Mouse (Mus musculus): ENCODE results near the gene Gm43552.
A peak's percentile ranks its signal among the peaks of the same experiment; 100 is the strongest.
"Not testable (repeated sequence)": the region's sequence is repeated elsewhere in the genome, so short reads cannot be mapped to it uniquely, and the experiment has no call there.

Gm43552 gene

DNA sequence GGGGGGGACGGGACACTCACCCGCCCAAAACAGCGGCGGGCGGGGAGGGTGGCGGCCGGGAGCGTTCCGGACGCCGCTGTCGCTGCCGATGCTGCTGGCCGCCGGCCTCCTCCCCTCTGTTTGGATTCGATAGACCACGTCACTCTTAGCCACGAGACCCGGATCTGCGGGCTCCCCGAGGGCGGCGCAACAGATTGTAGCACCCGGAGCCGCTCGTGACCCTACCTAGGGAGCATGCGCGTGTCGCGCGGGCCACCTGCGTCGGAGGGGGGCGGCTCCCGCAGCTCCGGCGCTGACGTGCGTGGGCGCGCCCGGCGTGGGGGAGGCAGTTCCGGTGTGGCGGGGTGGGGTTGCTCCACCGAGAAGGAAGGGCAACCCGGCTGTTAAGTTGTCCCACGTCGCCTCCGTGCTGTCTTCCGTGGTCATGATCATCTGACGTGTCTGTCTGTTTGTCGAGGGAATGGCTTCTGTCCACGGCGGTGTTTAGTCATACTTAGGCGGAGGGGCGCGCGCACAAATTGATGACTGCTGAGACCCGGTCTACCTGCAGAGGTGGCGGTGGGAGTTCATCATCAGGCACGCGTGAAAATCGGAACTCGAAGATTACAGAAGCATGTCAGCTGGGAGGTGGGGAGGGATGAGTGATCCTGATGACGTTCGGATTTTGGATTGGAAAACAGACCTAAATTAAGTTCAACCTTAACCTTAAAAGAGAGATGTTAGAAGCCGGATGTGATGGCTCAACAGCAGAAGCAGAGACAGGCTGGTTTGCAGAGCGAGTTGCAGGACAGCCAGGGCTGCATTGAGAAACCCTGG lies at the start of gene Gm43552:
Gene Gm43552, minus strand, starts transcription at position 118 of the 816 bp plus-strand sequence.
- DNase-seq (ENCODE audit: low spot score in 2 of 2) = peak; percentile 89 to 92

DNA sequence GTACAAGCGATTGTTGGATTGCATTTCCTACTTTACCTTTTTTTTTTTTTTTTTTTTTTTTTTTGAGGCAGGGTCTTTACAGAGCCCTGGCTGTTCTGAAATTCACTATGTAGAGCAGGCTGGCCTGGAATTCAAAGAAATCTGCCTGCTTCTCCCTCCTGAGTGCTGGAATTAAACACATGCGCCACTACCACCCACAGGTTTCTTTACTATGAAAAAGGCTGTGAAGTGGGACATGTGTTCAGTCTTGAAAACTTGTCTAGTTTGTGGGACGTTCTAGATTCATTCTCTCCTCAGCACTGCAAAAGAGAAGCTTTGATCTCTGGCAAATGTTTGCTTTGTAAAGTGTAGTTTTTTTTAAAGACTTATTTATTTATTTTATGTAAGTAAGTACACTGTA lies 49.3 kb upstream of the Gm43552 start:
- DNase-seq (ENCODE audit: low spot score in 2 of 2) = no peak

- DNase-seq (ENCODE audit: low spot score in 2 of 2) = no peak
These were observed 47.2 kb upstream of the Gm43552 start for GRCm38 (mm10) chr5:65539786-65540185.

GRCm38 (mm10) chr5:65538829-65539228 lies 46.2 kb upstream of the Gm43552 start:
- DNase-seq (ENCODE audit: low spot score in 2 of 2) = no peak

DNA sequence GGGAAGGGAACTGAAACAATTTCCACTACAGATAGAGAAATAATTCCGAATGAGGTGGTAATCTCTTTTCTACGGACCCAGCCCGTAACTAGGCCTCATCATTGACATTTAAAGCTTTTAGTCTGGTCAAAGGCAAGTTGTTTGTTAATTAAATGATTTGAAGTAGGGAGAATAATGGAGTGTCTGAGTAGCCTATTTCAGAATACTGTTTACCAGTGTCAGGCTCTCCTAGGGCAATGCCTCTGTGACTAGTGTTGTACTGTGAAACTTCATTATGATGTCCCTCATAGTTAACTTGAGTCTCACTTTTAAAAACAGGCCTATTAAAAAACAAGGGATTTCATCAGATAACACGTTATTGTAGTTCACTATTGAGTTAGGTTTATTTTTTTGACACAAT lies 45.5 kb upstream of the Gm43552 start:
- DNase-seq (ENCODE audit: low spot score in 2 of 2) = no peak

DNA sequence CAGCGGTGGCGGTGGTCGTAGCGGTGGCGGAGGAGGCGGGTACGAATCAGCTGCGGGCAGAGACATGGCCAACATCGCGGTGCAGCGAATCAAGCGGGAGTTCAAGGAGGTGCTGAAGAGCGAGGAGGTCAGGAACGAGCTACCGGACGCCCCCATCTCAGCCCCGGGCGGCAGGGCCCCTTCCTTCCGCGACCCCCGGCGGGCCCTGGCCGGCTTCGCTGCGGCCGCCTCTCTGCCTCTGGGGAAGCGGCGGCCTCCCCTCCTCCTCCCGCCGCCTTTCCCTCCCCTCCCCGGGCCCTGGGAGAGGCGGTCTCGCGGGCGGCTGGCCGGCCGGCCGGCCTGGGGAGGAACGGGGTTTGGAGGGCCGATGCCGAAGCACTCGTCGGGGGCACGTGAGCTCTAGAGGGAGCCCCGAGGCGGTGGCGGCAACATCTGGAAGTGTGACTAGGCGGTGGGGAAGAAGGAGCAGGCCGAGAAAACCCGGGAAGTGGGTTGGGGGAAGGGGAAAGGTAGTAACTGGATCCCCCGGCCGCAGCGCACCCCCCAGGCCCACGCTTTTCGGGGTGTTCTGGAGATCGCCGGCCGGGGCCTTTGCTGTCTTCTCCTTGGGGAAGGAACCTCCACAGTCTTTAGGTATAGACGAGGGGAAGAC lies 44.9 kb upstream of the Gm43552 start:
- DNase-seq (ENCODE audit: low spot score in 2 of 2) = peak in 1 of 2 experiments; percentile 4

DNA sequence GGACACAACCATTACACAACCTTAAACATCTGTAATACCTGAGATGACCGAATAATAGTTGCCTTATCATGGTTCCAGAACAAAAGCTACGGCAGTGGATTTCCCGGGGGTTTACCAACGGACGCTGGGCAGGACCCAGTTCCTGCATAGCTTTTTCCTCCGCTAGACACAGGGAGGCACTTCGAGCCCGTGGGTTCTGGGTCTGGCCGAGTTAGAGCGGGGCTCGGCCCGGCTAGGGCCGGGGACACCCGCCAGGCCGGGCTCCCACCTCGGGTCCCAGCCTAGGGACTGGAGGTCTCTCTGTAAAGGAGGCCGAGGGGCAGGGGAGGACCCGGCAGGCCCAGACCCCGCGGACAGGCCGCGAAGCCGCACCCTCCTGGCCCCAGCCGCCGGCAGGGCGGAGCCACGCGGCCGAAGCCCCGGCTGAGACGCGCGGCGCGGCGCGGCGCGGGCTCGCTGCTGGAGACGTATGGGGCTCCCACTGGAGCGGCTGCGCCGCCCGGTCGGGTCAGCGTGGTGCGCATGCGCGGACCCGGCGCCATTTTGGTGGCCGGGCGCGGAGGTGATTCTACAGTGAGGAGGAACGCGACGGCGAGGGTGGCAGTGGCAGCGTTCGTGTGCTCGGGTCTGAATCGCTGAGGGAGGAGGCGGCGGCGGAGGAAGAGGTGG lies 44.3 kb upstream of the Gm43552 start, which contains the start of the genes Smim14 and Ube2k:
Gene Smim14, minus strand, starts transcription at position 434 of the 669 bp plus-strand sequence.
Gene Ube2k, plus strand, starts transcription at position 483 of the 669 bp plus-strand sequence.
- DNase-seq (ENCODE audit: low spot score in 2 of 2) = peak; percentile 86 to 90

- not testable (repeated sequence) for DNase-seq (ENCODE audit: low spot score in 2 of 2)
These were observed 43.4 kb upstream of the Gm43552 start for GRCm38 (mm10) chr5:65536068-65536465.

DNA sequence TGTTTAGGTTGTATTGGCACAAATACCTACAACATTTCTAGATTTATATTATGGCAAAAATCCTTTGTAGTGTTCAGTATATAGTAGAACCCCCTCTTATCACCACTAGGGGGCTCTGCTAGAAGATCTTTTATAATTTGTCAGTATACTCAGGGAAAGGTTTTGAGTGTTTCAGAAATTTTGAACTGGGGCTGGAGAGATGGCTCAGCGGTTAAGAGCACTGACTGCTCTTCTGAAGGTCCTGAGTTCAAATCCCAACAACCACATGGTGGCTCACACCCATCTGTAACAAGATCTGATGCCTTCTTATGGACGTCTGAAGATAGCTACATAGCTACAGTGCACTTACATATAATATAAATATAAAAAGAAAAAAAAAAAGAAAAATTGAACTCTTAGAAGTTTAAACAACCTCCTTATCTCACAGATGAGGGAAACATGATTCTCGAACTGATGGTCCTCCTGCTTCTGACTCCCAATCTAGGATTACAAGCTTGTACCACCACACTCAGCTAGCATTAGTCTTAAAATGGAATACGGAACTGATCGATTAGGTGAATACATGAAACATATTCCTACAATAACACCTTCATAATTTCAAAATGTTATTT lies 42.9 kb upstream of the Gm43552 start:
- DNase-seq (ENCODE audit: low spot score in 2 of 2) = no peak

DNA sequence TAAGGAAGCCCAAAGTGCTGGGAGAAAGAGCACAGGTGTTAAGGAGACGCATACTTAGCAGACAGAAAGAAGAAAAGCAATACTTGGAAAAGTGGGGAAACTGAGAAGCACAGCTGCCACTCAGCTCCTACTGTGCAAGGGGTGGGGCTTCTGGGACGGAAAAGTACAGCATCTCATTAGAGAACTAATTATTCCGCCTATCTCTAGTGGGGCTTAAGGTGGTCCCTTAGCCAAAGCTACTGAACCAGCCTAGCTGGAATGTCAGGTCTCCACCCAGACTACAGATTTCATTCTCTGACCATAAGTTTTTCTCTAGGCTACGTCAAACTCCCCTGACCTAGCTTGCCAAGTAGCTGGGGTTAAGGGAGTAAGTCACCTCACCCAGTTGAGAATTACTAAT lies 41.9 kb upstream of the Gm43552 start:
- DNase-seq (ENCODE audit: low spot score in 2 of 2) = no peak

DNA sequence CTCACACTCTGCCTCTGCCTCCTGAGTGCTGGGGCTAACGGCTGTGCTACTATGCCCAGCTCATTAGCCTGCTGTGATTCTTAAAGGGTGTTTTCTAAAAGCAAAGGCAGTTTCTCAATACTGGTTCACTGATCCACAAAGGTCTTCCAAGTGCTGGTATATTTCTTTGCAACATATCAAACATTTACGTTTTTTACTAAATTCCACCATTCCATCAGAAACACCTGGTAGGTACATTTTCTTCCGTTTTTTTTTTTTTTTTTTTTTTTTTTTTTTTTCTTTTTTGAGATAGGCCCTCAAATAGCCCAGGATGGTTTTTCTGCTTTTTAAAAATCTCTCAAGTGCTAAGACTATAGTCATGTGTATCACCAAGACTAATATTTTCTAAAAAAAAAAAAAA lies 38.6 kb upstream of the Gm43552 start:
- DNase-seq (ENCODE audit: low spot score in 2 of 2) = no peak

DNA sequence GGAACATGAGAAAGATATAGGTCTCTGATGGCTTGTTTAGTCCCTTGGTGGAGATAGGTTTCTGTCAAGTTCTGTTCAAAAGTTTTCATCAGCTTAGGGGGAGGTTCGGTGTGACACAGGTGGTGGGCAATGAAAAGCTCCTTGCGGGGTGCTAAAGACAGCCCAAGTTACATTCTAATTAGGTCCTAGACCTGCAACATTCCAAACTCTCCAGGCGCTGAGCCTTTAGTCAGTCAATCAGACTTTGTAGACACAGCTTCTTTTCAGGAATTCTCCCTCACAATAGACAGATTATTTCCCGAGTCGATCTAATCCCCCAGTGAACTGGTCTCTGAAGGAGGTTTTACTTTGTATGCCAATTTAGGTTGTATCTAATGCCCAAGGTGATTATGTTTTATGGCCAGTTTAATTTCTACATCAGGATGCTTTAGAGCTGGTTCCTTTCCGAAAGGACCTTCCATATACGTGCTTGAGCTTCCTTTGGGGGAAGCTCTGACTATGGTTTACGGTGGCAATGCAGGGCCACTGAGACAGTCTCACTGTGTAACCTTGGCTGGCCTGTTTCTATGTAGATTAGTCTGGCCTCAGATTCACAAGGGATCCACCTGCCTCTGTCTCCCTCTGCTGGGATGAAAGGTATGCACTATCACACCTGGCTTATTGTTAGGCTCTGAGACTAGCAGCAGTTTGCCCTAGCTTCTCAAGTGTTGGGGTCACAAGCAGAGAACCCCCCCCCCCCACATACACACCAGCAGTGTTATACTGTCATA lies 33.2 kb upstream of the Gm43552 start:
- no peak for DNase-seq (ENCODE audit: low spot score in 2 of 2)

DNA sequence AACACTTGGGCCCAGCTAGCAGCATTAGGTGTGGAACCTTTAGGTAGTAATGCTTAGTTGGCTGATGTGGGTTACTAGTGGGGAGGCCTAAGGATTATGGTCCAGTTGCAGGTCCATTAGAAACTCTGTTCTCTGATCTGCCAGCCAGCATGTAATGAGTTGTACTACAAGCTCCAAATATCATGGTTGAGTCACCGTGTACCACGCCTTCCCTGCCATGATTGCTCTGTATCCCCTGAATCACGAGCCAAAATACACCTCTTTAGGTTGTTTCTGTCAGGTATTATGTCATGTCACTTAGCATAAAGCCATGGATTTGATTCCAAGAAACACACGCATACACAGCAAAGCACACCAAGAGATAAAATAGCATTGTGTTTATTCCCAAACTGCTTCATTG lies 32.2 kb upstream of the Gm43552 start:
- DNase-seq (ENCODE audit: low spot score in 2 of 2) = no peak

GRCm38 (mm10) chr5:65521803-65522202 lies 29.2 kb upstream of the Gm43552 start:
- no peak for DNase-seq (ENCODE audit: low spot score in 2 of 2)

GRCm38 (mm10) chr5:65514635-65515278 lies 22.1 kb upstream of the Gm43552 start:
- no peak for DNase-seq (ENCODE audit: low spot score in 2 of 2)

GRCm38 (mm10) chr5:65513506-65513905 lies 20.9 kb upstream of the Gm43552 start:
- no peak for DNase-seq (ENCODE audit: low spot score in 2 of 2)

DNA sequence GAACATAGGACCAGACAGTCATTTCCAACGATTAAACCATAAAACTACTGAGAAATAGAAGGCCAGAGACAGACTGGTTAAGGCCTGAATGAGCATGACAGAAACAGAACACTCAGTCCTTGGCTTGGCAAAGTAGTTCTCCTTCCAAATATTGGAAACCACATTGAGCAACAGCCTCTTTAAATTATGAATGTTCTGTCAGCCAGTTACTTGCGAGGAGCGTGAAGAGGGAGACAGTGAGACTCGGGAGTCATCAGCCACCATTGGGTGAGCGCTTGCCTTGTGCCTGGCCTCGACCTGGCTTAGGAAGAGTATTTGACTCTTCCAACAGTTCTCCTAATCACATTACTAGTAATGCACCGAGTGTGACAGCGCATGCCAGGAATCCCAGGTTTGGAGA lies 15.8 kb upstream of the Gm43552 start:
- DNase-seq (ENCODE audit: low spot score in 2 of 2) = no peak

- DNase-seq (ENCODE audit: low spot score in 2 of 2) = no peak
These were observed 13.2 kb upstream of the Gm43552 start for GRCm38 (mm10) chr5:65505786-65506185.

GRCm38 (mm10) chr5:65501407-65501806 lies 8.8 kb upstream of the Gm43552 start:
- DNase-seq (ENCODE audit: low spot score in 2 of 2) = no peak

DNA sequence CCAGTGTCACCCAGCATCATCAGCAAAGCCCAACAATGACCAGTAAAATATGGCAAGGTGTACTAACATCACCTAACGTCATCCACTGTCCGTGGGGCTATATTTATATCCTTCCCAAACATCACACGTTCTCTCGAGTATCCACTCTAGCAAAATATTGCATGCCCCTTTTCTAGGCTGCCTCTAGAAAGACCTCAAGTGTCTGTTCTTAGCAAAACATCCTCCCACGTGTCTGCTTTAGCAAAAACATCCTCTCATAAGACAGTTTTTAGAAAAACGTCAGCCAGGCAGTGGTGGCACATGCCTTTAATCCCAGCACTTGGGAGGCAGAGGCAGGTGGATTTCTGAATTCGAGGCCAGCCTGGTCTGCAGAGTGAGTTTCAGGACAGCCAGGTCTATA lies 7.6 kb upstream of the Gm43552 start:
- no peak for DNase-seq (ENCODE audit: low spot score in 2 of 2)
